In the genomic region with DNA sequence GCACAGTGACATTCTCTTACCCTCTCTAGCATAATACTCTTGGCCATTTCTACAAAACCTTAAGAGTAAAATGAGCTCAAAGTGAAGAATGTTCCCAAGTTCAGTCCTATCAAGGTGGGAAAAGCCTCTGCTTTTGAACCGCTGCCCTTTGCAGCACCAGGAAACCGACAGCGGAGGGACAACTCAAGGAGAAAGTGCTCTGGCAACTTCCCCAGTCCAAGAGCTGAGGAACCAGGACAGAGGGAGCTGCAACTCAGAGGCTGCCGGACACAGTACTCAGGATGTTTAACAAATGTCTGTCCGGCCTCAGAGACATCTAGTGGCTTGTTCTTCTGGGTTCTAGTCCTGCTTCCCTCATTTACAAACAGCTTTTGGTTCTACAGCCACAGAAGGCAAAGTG, we compare ENCODE assay signal across 26 mouse cellular contexts. TPM values are rescaled to one million over a fixed set of nuclear protein-coding genes. Genes with fewer than 3 reads are reported as not detected.
A peak's percentile ranks its signal among the peaks of the same experiment; 100 is the strongest.
DNase-seq lines count a peak whose midpoint lies in the region; ATAC-seq and TF ChIP-seq lines count a peak whose summit lies in the region.
"Had no signal": no experiment of that assay in that cellular context is flagged by ENCODE, and none has a peak within 500 bp of the region (broad histone marks: within the 10 kb centered on the region; RNA-seq: fewer than 3 reads in every experiment).

No protein-coding gene starts in this region.

- no peak overlapping the region for H3K4me2 ChIP-seq in heart, embryonic 12.5 days
- no peak overlapping the region for H3K4me2 ChIP-seq in intestine, embryonic 16.5 days (ENCODE audit: low read depth, low read length)
- H3K4me2 ChIP-seq in intestine, embryonic 15.5 days (replicated peaks) = no peak overlapping the region
- H3K4me2 ChIP-seq: embryonic facial prominence, embryonic 15.5 days; midbrain, embryonic 12.5 days had no signal

- peaks cover 4% of the 10 kb centered on the region for H3K36me3 ChIP-seq in heart, embryonic 12.5 days
- H3K36me3 ChIP-seq in intestine, embryonic 16.5 days (ENCODE audit: control insufficient read depth, insufficient read depth, low read length) = no peaks in the 10 kb centered on the region
- H3K36me3 ChIP-seq in intestine, embryonic 15.5 days = no peaks in the 10 kb centered on the region

- TF ChIP-seq CTCF in left cerebral cortex, adult 2 months (IDR thresholded peaks at IDR 0.05) = no peak

- 73% methylated on average over 5 of the region's 5 CpGs for WGBS in heart, embryonic 12.5 days
- 68% methylated on average over 5 of the region's 5 CpGs for WGBS in intestine, embryonic 16.5 days
- 70% methylated on average over 5 of the region's 5 CpGs for WGBS in intestine, embryonic 15.5 days

- H3K27ac ChIP-seq in heart, embryonic 12.5 days (ENCODE audit: poor library complexity, severe bottlenecking) = no peak overlapping the region
- 0 out of 2 replicates have a peak overlapping the region, but pooled peaks have one; percentile 17 for H3K27ac ChIP-seq in intestine, embryonic 16.5 days (ENCODE audit: low read length)
- no peak overlapping the region for H3K27ac ChIP-seq in intestine, embryonic 15.5 days
- peak overlapping the region; percentile 32; the same call in 1 of the 2 replicates for H3K27ac ChIP-seq in left cerebral cortex, adult 2 months
- H3K27ac ChIP-seq: hindbrain, postnatal 0 days; midbrain, embryonic 12.5 days had no signal

- no peaks in the 10 kb centered on the region for H3K27me3 ChIP-seq in heart, embryonic 12.5 days (replicated peaks)
- no peaks in the 10 kb centered on the region for H3K27me3 ChIP-seq in intestine, embryonic 16.5 days (replicated peaks; ENCODE audit: control insufficient read depth, insufficient read depth, low read length)
- H3K27me3 ChIP-seq in intestine, embryonic 15.5 days (replicated peaks) = no peaks in the 10 kb centered on the region
- H3K27me3 ChIP-seq: embryonic facial prominence, embryonic 15.5 days; midbrain, embryonic 12.5 days had no signal

- H3K9me3 ChIP-seq in heart, embryonic 12.5 days (replicated peaks) = no peaks in the 10 kb centered on the region
- H3K9me3 ChIP-seq in intestine, embryonic 16.5 days (ENCODE audit: control insufficient read depth, low read length) = no peaks in the 10 kb centered on the region
- H3K9me3 ChIP-seq in intestine, embryonic 15.5 days = no peaks in the 10 kb centered on the region
- H3K9me3 ChIP-seq: embryonic facial prominence, embryonic 15.5 days; midbrain, embryonic 12.5 days had no signal

- DNase-seq in heart, adult 11 months = peak; percentile 92
- no peak for DNase-seq in left cerebral cortex, adult 2 months (ENCODE audit: extremely low spot score in 1 of 2, low spot score in 2 of 2)
- DNase-seq in left cerebral cortex, postnatal 36 days (ENCODE audit: low spot score in 2 of 2) = no peak
- DNase-seq in heart, postnatal 10 days = peak; percentile 30 to 38
- no peak for DNase-seq in adrenal gland, postnatal 36 days
- DNase-seq: adrenal gland, postnatal 14 days; cerebellum, adult 9-10 months; kidney, adult 11 months; thymus, adult 18-20 months; thymus, postnatal 36 days had no signal

- intact Hi-C loops in left cerebral cortex, adult 2 months (cut with DNase I) = no loop called here
- intact Hi-C loops in left cerebral cortex, postnatal 36 days (cut with DNase I) = no loop called here
- intact Hi-C loops in heart, postnatal 10 days (cut with DNase I) = no loop called here

- H3K4me3 ChIP-seq in heart, embryonic 12.5 days = no peak overlapping the region
- no peak overlapping the region for H3K4me3 ChIP-seq in intestine, embryonic 16.5 days (ENCODE audit: low read length)
- no peak overlapping the region for H3K4me3 ChIP-seq in intestine, embryonic 15.5 days (replicated peaks)
- no peak overlapping the region for H3K4me3 ChIP-seq in left cerebral cortex, adult 2 months
- H3K4me3 ChIP-seq: embryonic facial prominence, embryonic 15.5 days; midbrain, embryonic 12.5 days had no signal

- peaks cover 8% of the 10 kb centered on the region for H3K4me1 ChIP-seq in heart, embryonic 12.5 days (replicated peaks)
- H3K4me1 ChIP-seq in intestine, embryonic 16.5 days (ENCODE audit: control insufficient read depth, insufficient read depth, low read length) = peaks cover 5% of the 10 kb centered on the region; the same call in 1 of the 2 replicates
- H3K4me1 ChIP-seq in intestine, embryonic 15.5 days (replicated peaks) = 0 out of 2 replicates have a peak, but pooled peaks cover 2% of the 10 kb centered on the region
- H3K4me1 ChIP-seq: midbrain, embryonic 12.5 days had no signal

- no peak overlapping the region for H3K9ac ChIP-seq in heart, embryonic 12.5 days
- H3K9ac ChIP-seq in intestine, embryonic 16.5 days (ENCODE audit: low read depth, low read length) = no peak overlapping the region
- H3K9ac ChIP-seq in intestine, embryonic 15.5 days = no peak overlapping the region
- H3K9ac ChIP-seq: embryonic facial prominence, embryonic 15.5 days; midbrain, embryonic 12.5 days had no signal

- no peak for ATAC-seq in heart, embryonic 12.5 days (ENCODE audit: insufficient number of reproducible peaks, low FRiP score)
- ATAC-seq in intestine, embryonic 16.5 days = no peak
- ATAC-seq in intestine, embryonic 15.5 days = no peak
- ATAC-seq: CD4-positive, CD25-positive, alpha-beta regulatory T cell, adult 4 months; forebrain, embryonic 14.5 days; hindbrain, postnatal 0 days had no signal

RNA-seq across cellular contexts. Expression of a gene that starts 56.9 kb away (rescaled TPM):
- 0.52 TPM in 1 of 2 replicates, not detected in the other for polyA plus RNA-seq in heart, embryonic 12.5 days (2016; fragmentation: Nextera tagmentation; extraction: Ambion mirVana)
- polyA plus RNA-seq in intestine, embryonic 16.5 days (2015; fragmentation: Nextera tagmentation; extraction: Ambion mirVana) = 43.9 and 44.7 TPM in 2 replicates
- polyA plus RNA-seq in intestine, embryonic 15.5 days (2015; fragmentation: Nextera tagmentation; extraction: Ambion mirVana) = 44.0 and 44.9 TPM in 2 replicates
- not detected for total RNA-seq in left cerebral cortex, adult 2 months (2021)
- total RNA-seq in left cerebral cortex, postnatal 36 days (2021) = not detected
- not detected for total RNA-seq in heart, postnatal 10 days (2021)
- total RNA-seq in adrenal gland, postnatal 36 days (2021) = 1 to 10 TPM in 1 of 2 experiments, under 1 TPM in 1; 0.99 to 2.5 TPM
- total RNA-seq: gastrocnemius, adult 8-10 months; hindbrain, postnatal 0 days; layer of hippocampus, postnatal 10 days; megakaryocyte, adult 5-6 weeks; monocyte, adult 5-6 weeks; neutrophil, adult 5-6 weeks had no signal
- polyA plus RNA-seq: CD4-positive, CD25-positive, alpha-beta regulatory T cell, adult 4 months; embryonic facial prominence, embryonic 15.5 days; frontal cortex, adult 2 months; hindbrain, embryonic 11.5 days; limb, embryonic 11.5 days; midbrain, embryonic 12.5 days had no signal

Comparison
In these comparisons a context has a peak if more than half of its experiments do, and no peak if none do; other contexts are left out.
1. H3K27ac ChIP-seq: peak in intestine, embryonic 16.5 days (single experiment) and left cerebral cortex, adult 2 months (single experiment); none in heart, embryonic 12.5 days (single experiment) and intestine, embryonic 15.5 days (single experiment).
2. DNase-seq: peak in heart, adult 11 months (single experiment) and heart, postnatal 10 days (2 of 2); none in left cerebral cortex, adult 2 months (0 of 2), left cerebral cortex, postnatal 36 days (0 of 2) and adrenal gland, postnatal 36 days (0 of 2).